Mouse (Mus musculus) cortical plate, adult 2 months (tissue): ENCODE measurements around the gene Trak1. TPM values are rescaled to one million over a fixed set of nuclear protein-coding genes. Genes with fewer than 3 reads are reported as not detected.

Source experiments
- H3K27ac ChIP-seq: fragments of 200-500 bp; 2 replicates; pipeline ENCODE4 v1.5.1; 2012; ENCODE audit warnings: low read length, control low read depth, inconsistent platforms; ENCODE audit not compliant: insufficient read depth
- H3K4me1 ChIP-seq: fragments of 200-500 bp; 2 replicates; pipeline ENCODE4 v1.6.1; 2011; ENCODE audit warnings: low read length; ENCODE audit not compliant: control insufficient read depth, insufficient read depth
- H3K4me3 ChIP-seq: fragments of 200-500 bp; 2 replicates; pipeline ENCODE4 v1.5.1; 2011; ENCODE audit warnings: mild to moderate bottlenecking, low read length, control low read depth; ENCODE audit not compliant: insufficient read depth
- CTCF ChIP-seq: fragments of 200-500 bp; IDR thresholded peaks from 2 replicates; pipeline ENCODE4 v1.5.1; 2011; ENCODE audit warnings: mild to moderate bottlenecking, control low read depth, low read length; ENCODE audit not compliant: insufficient read depth; ENCODE audit errors: extremely low read depth
- POLR2A ChIP-seq: fragments of 200-500 bp; IDR thresholded peaks from 2 replicates; pipeline ENCODE4 v1.6.1; 2011; ENCODE audit warnings: mild to moderate bottlenecking, low read length, control low read depth; ENCODE audit not compliant: insufficient read depth; ENCODE audit errors: extremely low read depth
- polyA plus RNA-seq: library from polyadenylated mRNA; depleted of rRNA; stranded (reverse); fragments of >200 nt; gene quantifications from 2 replicates; pipeline ENCODE4 v1.2.3, GENCODE M21; 2012

Trak1 gene
- polyA plus RNA-seq, 1 experiment: 139 TPM

DNA sequence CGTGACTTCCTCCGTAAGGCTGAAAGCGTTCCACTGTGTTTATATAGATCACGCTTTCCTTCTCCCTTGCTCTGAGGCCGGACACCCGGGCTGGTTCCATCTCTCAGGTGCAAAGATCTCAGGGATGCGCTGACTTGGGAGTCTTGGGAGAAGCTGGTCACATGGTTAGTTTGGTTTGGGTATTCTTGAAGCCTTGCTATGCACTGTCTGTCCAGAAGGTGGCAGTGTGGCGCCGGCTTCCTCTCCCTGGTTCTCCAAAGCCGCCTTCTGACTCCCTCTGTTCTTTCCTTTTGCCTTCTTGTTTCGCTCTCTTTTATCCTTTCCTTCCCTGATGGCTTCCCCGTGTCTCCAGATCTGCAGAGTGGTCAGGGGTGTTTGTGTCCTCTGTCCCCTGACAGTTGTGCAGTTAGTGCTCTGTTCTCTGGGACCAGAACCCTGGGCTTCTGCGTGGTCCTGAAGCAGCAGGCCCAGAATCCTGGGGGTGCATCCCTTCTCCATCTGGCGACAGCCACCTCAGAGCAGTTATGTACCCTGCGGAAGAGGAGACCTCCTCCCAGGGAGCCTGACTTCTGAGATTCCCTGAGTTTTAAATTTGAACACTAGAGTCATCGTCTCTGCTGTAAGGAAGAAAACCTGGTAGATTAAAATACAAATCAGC is 87.9 kb downstream of the Trak1 start:
- peaks cover 22% of the 10 kb centered on the region for H3K4me1 ChIP-seq
- H3K27ac ChIP-seq: peak overlapping the region; percentile 38
- H3K4me3 ChIP-seq: peak overlapping the region; percentile 1; the same call in 1 of the 2 replicates
- TF ChIP-seq CTCF (peak; percentile 84), POLR2A (no peak)

DNA sequence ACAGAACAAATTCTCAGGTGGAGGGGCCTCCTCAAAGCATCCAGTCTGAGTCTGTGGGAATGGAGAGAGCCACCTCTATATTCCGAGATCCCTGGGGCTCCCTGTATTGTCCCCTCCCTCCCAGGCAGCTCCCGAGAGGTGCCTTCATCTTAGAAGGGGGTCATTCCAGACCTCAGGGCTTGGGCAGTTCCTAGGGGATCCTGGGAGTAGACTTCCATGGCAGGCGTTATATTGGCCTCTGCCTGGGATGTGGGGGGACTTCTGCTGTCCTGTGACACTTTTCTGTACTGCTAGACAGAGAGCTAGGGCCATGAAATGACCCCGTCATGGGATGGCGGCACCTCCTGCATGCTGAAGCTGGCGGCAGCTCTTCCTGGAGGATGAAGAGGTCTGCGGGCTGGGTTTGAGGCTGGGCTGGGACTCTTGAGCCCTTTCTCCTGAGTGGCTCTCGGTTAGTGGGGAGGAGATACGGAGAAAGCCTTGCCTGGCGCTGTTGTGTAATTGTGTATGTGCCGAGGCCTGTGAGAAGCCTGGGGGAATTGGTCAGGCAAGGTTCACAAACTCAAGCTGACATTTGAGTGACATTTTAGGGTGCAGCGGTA is 88.5 kb downstream of the Trak1 start:
- Histone ChIP-seq H3K27ac (peak overlapping the region; percentile 38), H3K4me3 (0 out of 2 replicates have a peak overlapping the region, but pooled peaks have one; percentile 4), H3K4me1 (peaks cover 22% of the 10 kb centered on the region)
- TF ChIP-seq CTCF: no peak
- TF ChIP-seq POLR2A: no peak

DNA sequence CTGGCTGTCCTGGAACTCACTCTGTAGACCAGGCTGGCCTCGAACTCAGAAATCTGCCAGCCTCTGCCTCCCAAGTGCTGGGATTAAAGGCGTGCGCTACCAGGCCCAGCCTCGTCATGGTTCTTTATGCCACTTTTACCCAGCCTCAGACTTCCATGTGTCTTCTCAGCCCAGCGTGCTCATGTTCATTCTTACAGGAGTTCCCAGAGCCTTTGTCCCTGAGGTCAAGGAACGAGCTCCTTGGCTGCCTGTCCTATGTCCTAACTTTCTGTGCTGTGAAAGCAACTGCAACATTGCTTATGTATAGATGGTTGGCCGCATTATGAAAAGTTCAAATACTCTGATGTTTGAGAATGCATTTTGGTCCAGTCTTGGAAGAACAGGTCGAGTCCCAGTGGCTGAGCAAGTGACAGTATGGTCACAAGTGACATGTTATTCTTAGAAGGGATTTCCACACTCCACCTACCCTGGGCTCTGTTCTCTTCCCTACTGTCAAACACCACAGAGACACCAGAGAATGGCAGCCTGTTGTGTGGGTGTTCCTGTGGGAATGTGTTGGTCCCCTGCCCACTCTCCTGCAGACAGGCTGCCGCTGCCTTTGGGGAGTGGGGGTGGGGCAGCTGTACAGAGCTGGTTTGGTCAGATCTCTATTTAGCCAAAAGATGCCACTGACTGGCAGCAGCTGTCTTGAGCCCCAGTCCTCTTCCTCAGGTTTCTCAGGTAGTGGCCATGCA is 90.4 kb downstream of the Trak1 start:
- Histone ChIP-seq H3K4me1 (peaks cover 22% of the 10 kb centered on the region), H3K4me3 (no peak overlapping the region), H3K27ac (peak overlapping the region; percentile 76)
- TF ChIP-seq POLR2A (no peak), CTCF (no peak)

DNA sequence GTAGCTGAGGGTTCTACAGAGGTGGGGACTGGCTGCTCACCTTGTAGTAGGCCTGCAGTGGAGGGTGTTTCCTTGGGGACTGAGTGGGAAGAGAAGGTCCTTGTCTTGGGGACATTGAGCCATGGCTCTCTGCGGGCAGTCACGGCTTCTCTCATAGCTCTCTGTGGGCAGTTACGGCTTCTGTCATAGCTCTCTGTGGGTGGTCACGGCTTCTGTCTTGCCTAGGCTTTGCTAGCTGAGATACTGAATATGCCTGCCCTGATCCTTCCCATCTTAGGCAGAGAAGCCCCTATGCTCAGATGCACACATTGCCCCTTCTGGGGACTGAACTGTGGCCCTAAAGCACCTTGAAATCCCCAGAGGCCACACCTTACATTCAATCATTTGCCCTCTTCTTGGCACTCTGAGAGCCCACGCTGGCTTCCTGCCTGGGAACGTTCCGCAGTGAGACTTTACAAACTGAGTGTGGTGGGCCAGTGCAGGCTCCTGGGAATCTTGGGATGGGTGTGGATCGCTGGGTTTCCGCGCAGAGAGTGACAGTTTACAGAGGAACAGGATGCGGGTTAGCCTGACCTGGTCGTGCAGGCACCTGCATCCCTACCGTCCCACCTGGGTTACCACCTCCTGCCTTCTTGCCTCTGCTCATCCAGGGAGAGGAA is 91.1 kb downstream of the Trak1 start:
- TF ChIP-seq POLR2A (no peak), CTCF (no peak)
- Histone ChIP-seq H3K27ac (peak overlapping the region; percentile 76), H3K4me3 (no peak overlapping the region), H3K4me1 (peaks cover 22% of the 10 kb centered on the region)

DNA sequence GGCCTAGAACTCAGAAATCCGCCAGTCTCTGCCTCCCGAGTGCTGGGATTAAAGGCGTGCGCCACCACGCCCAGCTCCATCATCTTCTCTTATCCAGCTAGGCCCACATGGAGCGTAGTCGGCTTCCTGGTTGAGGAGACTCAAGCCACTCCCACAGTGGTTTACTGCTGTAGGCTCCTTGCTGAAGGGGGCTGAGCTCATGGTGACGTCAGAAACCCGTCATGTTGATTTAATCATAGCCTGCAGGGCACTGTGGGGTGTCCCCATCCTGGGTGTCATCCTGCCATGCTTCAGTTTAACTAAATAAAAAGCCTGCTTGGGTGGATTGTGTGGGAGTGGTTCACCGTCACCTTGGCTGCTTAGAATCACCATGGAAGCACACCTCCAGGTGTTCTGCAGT is 92.0 kb downstream of the Trak1 start:
- no peak overlapping the region for H3K4me3 ChIP-seq
- TF ChIP-seq CTCF (no peak), POLR2A (no peak)
- peaks cover 22% of the 10 kb centered on the region for H3K4me1 ChIP-seq
- no peak overlapping the region for H3K27ac ChIP-seq

DNA sequence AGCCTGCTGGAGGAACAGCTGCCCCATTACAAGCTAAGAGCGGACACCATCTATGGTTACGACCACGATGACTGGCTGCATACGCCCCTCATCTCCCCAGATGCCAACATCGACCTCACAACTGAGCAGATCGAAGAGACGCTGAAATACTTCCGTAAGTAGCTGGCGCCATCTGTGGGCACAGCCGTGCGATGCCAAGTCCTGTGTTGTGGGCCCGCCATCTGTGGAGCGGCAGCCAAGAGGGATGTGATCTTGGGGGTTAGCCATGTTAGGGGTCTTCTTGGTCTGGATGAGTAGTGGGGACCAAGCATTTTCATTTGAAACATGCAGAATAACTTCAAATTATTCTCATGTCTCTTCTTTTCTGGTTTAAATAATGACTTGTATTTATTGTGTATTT is 94.6 kb downstream of the Trak1 start:
- Histone ChIP-seq H3K4me3 (no peak overlapping the region), H3K27ac (no peak overlapping the region), H3K4me1 (peaks cover 14% of the 10 kb centered on the region)
- TF ChIP-seq CTCF: 0 out of 2 replicates have a peak, but pooled peaks have one; percentile 16
- no peak for TF ChIP-seq POLR2A

DNA sequence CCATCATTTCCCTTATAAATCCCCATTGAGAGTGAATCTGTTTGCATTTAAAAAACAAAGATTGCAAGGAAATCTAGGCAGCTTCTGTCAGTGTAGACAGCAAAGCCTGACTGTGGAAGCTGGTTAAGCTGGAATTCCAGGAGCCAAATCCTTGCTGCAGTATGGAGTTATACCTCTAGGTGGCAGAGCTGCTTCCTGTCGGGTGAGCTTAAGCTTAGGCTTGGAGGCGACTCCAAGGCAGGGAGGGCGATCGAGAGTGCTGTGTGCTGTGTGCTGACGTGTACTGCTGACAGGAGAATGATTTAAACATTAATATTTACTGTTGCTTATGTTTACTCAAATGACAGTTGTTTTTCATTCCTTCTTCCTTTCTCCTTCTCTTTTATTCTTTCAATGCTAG is 95.1 kb downstream of the Trak1 start:
- no peak overlapping the region for H3K27ac ChIP-seq
- peaks cover 15% of the 10 kb centered on the region for H3K4me1 ChIP-seq
- H3K4me3 ChIP-seq: no peak overlapping the region
- peak; percentile 91 for TF ChIP-seq CTCF
- no peak for TF ChIP-seq POLR2A

DNA sequence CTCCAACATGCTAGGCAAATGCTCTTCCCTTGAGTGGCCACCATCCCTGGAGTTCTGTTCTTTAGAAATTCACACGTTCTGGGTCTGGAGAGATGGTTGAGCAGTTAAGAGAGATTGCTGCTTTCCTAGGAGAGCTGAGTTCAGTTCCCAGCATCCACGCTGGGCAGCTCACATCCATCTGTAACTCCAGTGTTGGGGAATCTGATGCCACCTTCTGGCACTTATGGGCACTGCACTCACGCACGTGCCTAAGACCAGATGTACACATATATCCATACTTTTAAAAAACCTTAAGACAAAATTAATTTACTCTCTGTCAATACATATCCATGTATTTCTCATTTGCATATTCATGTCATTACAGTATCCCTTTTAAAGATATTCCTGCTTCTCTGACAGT is 95.8 kb downstream of the Trak1 start:
- TF ChIP-seq CTCF: peak; percentile 40
- TF ChIP-seq POLR2A: no peak
- no peak overlapping the region for H3K27ac ChIP-seq
- no peak overlapping the region for H3K4me3 ChIP-seq
- peaks cover 15% of the 10 kb centered on the region for H3K4me1 ChIP-seq

DNA sequence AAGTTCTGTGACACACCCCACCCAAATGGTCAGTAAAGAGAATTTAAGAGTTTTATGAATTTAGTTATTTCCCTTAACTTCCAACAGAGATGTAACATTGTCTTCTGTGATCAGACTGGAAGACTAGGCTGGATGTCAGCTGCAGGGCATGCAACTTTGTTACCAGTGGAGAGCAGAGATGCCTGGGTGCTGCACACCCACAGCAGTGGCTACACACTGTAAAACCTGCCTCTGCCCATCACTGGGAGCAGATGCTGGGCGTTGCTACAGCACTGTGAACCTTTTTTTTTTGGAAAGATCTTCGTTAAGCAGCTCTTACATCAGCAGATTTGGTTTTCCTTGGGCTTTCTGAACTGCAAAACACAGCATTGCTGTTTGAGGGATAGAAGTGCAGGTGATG is 97.6 kb downstream of the Trak1 start:
- no peak for TF ChIP-seq CTCF
- no peak for TF ChIP-seq POLR2A
- Histone ChIP-seq H3K4me3 (no peak overlapping the region), H3K4me1 (peaks cover 11% of the 10 kb centered on the region), H3K27ac (no peak overlapping the region)

DNA sequence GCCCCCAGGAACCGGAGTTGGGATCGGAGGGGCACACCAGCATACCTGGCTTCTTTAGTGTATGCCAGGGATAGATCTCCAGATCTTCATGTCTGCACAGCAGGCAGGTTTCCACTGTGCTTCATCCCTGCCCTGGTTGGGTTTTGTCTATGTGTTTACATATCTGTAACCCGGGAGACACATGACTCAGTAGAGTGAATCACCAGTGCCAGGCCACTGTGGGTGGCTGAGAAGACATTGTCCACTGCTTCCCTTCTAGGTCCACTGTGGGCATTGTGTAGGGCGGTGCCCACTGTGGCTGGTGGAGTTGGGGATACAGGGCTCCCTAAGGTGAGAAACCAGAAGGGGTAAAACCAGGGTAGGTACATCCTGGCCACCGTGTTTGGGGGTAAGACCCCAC is 98.5 kb downstream of the Trak1 start:
- Histone ChIP-seq H3K4me1 (peaks cover 14% of the 10 kb centered on the region; the same call in 1 of the 2 replicates), H3K27ac (no peak overlapping the region), H3K4me3 (no peak overlapping the region)
- TF ChIP-seq POLR2A: no peak
- no peak for TF ChIP-seq CTCF
